Mouse (Mus musculus): ENCODE measurements around the gene Rapgef6. TPM values are rescaled to one million over a fixed set of nuclear protein-coding genes. Genes with fewer than 3 reads are reported as not detected.

Gene Rapgef6
- polyA plus RNA-seq, 1 experiment from 2014 or later: 36.1 TPM

DNA sequence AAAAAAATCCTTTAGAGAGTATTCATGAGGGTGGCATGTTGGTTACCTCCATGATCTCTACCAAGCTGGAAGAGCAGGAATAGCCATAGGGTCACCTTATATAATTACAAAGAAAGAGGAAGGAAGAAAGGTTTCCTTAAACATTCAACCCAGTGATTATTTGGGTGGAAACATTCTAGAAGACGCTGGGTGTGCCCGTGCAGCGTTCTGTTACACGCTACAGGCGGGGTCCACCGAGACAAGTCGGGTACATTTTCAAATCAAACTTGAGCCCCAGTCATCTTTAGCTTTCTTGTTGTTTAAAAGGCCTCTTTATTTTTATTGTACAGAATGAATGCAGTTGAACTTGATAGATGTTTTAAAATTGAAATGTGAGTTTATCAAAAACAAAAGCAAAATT is 176.0 kb downstream of the Rapgef6 start:
- Histone ChIP-seq H3K4me2 (replicated peaks) (no peak overlapping the region), H3K4me1 (replicated peaks) (0 out of 2 replicates have a peak, but pooled peaks cover 2% of the 10 kb centered on the region), H3K9ac (replicated peaks) (no peak overlapping the region), H3K4me3 (replicated peaks) (no peak overlapping the region), H3K36me3 (peaks cover 33% of the 10 kb centered on the region), H3K27me3 (no peaks in the 10 kb centered on the region), H3K9me3 (no peaks in the 10 kb centered on the region), H3K27ac (no peak overlapping the region)
- 97% methylated on average over 7 of the region's 7 CpGs for WGBS
- ATAC-seq: no peak

DNA sequence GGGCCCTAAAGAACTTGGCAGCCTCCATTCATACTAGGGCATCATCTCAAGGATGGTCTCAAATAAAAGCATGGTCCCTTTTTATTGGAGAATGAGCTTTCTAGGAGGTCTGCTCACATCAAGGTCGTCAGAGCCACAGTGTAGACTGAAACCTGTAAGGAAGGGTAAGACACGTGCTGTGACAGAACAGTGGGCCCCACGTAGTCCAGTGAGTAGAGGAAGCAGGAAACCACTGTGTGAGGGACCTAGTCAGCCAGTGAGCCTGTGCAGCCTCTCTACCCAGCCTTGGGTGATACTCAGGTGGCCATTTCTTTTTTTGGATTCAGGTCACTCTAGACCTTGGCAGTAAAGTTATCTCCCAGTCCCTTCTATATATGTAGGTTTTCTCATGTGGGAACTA is 177.3 kb downstream of the Rapgef6 start:
- Histone ChIP-seq H3K9ac (replicated peaks) (no peak overlapping the region), H3K9me3 (no peaks in the 10 kb centered on the region), H3K4me3 (replicated peaks) (no peak overlapping the region), H3K27me3 (no peaks in the 10 kb centered on the region), H3K4me2 (replicated peaks) (no peak overlapping the region), H3K36me3 (peaks cover 23% of the 10 kb centered on the region), H3K4me1 (replicated peaks) (0 out of 2 replicates have a peak, but pooled peaks cover 5% of the 10 kb centered on the region), H3K27ac (no peak overlapping the region)
- WGBS: 81% methylated on average over 3 of the region's 3 CpGs
- no peak for ATAC-seq

DNA sequence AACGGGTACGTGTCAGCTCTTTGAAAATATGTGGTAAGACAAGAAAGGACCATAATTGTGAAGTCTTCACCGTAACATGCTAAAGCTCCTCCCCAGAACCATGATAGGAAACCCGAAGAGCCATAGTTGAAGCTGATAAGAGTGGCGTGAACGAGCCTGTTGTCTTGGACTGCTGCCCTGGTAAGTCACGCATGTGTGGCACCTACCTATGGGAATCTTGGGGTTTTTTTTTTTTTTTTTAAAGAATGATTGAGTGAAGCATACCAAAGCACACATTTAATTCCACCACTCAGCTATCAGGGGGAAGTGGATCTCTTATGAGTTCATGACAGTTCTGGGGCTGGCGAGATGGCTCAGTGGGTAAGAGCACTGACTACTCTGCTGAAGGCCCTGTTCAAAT is 179.2 kb downstream of the Rapgef6 start:
- Histone ChIP-seq H3K36me3 (peaks cover 6% of the 10 kb centered on the region), H3K27me3 (no peaks in the 10 kb centered on the region)

DNA sequence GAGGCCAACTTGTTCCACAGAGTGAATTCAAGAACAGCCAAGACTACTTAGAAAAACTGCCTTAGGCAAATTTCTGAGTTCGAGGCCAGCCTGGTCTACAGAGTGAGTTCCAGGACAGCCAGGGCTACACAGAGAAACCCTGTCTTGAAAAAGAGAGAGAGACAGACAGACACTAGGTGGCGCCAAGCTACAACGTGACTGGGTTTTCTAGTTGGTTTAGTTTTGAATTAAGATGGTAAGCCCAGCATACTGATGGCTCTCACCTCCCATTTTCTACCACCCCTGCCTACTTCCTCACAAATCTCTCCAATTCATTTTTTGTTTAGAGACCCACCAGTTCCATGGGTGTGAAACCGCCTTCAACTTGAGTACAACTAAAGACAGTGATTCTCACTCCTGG is 180.7 kb downstream of the Rapgef6 start:
- Histone ChIP-seq H3K9ac (replicated peaks) (no peak overlapping the region), H3K4me3 (replicated peaks) (no peak overlapping the region), H3K4me1 (replicated peaks) (0 out of 2 replicates have a peak, but pooled peaks cover 5% of the 10 kb centered on the region), H3K27me3 (no peaks in the 10 kb centered on the region), H3K9me3 (no peaks in the 10 kb centered on the region), H3K27ac (no peak overlapping the region), H3K36me3 (no peaks in the 10 kb centered on the region), H3K4me2 (replicated peaks) (no peak overlapping the region)
- 39% methylated on average over 4 of the region's 4 CpGs for WGBS
- ATAC-seq: no peak

More for the DNA sequence above, 179.2 kb downstream of the Rapgef6 start:
- 0 out of 2 replicates have a peak, but pooled peaks cover 5% of the 10 kb centered on the region for H3K4me1 ChIP-seq (replicated peaks)
- WGBS: 95% methylated on average over 8 of the region's 8 CpGs
- H3K9ac ChIP-seq (replicated peaks): no peak overlapping the region
- H3K27ac ChIP-seq: no peak overlapping the region
- H3K4me3 ChIP-seq (replicated peaks): no peak overlapping the region
- no peak overlapping the region for H3K4me2 ChIP-seq (replicated peaks)
- no peak for ATAC-seq
- H3K9me3 ChIP-seq: no peaks in the 10 kb centered on the region

DNA sequence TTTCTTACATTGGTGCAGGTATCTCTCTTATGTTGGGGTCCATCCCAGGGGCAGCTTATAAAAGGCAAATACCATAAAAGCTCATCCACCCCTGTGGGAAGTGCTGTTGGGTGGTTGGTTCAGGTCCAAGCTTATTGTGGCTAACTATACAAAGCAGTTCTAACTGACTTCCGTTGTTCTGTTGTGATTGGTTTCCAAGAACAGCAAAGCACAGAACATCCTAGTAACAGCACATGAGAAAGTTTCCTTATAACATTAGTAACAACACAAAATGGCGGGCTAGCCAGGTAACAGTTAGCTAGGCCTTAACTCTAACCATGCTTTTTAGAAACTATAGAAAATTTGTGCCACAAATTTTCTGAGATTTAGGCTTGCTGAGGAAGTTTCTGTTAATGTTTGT is 185.5 kb downstream of the Rapgef6 start:
- Histone ChIP-seq H3K4me2 (replicated peaks) (no peak overlapping the region), H3K36me3 (peaks cover 13% of the 10 kb centered on the region; the same call in 1 of the 2 replicates), H3K9ac (replicated peaks) (no peak overlapping the region), H3K27me3 (no peaks in the 10 kb centered on the region), H3K4me3 (replicated peaks) (no peak overlapping the region), H3K9me3 (no peaks in the 10 kb centered on the region), H3K27ac (no peak overlapping the region), H3K4me1 (replicated peaks) (0 out of 2 replicates have a peak, but pooled peaks cover 5% of the 10 kb centered on the region)
- WGBS: 96% methylated on average over 2 of the region's 2 CpGs
- ATAC-seq: no peak

DNA sequence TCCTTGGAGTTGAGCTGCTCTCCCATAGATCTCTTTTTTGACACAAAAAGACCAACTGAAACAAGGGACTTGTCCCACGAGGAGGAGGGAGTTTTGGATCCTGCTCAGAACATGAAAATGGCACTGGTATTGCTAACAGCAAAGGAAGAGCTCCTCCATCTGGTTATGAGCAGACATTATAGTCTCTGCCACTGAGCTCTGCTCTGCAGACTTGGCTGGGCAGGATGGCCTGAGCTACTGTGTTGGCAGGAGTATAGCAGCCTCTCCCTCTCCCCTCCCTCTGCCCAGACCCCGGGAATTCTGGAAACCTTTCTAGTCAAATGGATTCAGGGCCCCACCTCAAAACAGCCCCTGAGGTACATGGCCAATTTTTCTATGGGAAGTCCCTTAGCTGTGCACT is 187.0 kb downstream of the Rapgef6 start:
- ATAC-seq: no peak
- Histone ChIP-seq H3K4me3 (replicated peaks) (no peak overlapping the region), H3K9ac (replicated peaks) (no peak overlapping the region), H3K4me2 (replicated peaks) (no peak overlapping the region), H3K4me1 (replicated peaks) (no peaks in the 10 kb centered on the region), H3K27ac (no peak overlapping the region), H3K9me3 (no peaks in the 10 kb centered on the region), H3K36me3 (peaks cover 13% of the 10 kb centered on the region; the same call in 1 of the 2 replicates), H3K27me3 (no peaks in the 10 kb centered on the region)
- WGBS: 77% methylated on average over 2 of the region's 2 CpGs

DNA sequence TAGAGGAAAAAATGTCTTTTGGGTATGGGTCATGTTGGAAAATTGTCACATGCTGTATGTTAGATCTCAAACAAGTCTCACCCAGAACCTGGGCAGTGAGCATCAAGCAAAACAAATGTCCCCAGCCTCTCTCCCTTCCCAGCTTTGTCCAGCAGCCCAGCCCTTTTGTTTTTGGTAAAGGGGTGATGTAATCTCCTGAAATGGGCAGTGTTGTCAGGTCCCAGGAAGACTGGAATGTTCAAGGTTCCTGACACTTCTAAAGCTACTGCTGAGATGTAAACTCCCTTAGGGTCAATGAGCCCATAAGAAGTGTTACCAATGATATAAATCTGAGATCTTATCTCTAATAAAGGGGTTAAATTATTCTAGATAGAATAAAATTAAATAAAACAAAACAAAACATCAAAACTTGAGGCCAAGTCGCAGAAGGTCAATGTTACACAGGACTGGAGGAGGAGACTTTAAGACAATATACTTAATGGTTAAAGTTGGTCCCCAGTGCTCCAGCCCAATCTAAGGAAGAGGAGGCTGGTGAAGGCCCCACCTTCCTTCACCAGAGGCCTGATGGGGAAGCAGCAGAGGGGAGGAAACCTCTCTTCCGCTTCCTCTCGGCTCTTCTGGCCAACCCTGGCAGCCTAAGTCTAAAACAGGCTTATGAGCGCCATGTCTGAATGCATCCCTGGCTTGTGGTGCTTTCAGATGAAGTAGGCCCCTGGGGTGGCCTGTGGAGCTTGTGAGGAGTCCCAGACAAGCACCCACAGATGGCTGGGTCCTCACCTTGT is 188.1 kb downstream of the Rapgef6 start:
- Histone ChIP-seq H3K27ac (no peak overlapping the region), H3K9me3 (no peaks in the 10 kb centered on the region), H3K4me2 (replicated peaks) (no peak overlapping the region), H3K4me1 (replicated peaks) (no peaks in the 10 kb centered on the region), H3K27me3 (no peaks in the 10 kb centered on the region), H3K9ac (replicated peaks) (no peak overlapping the region), H3K4me3 (replicated peaks) (no peak overlapping the region), H3K36me3 (peaks cover 19% of the 10 kb centered on the region)
- no peak for ATAC-seq
- 92% methylated on average over 4 of the region's 4 CpGs for WGBS

DNA sequence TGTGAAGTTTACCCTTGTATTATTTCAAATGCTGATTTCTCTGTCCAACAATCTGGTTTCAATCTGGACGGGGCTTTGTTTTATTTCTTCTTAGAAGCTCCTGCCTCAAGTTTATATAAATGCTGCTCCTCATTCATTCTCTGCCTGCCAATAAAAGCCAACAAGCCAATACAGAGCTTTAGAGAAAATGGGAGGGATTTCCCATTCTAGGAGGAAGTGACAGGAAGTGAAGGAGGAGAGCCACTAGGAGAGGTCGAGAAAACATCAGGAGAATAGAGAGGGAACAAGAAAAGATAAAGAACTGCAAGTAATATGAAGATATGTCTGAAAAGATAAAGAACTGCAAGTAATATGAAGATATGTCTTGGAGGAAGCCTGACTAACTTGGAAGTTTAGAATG is 190.2 kb downstream of the Rapgef6 start:
- Histone ChIP-seq H3K27me3 (no peaks in the 10 kb centered on the region), H3K9ac (replicated peaks) (no peak overlapping the region), H3K27ac (no peak overlapping the region), H3K4me3 (replicated peaks) (no peak overlapping the region), H3K4me1 (replicated peaks) (0 out of 2 replicates have a peak, but pooled peaks cover 1% of the 10 kb centered on the region), H3K36me3 (peaks cover 39% of the 10 kb centered on the region), H3K9me3 (no peaks in the 10 kb centered on the region), H3K4me2 (replicated peaks) (no peak overlapping the region)
- 85% methylated on average over 2 of the region's 2 CpGs for WGBS
- ATAC-seq: no peak

DNA sequence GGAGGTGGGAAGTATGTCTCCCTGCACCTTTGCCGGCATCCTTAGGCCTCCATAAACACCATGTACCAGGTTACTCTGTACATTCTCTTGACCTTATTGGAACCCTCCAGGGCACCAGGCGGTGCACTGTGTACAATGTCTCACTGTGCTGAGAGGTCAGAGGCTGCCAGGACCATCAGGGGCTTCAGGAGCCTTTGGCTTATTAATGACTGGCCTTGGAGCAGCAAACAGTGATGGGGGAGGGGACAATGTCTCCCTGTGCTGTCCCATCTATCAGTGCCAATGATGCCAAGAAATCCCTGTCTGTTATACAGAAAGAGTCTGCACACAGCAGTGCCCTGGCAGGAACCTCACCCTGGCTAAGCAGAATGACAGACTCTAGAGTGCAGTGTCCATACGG is 195.2 kb downstream of the Rapgef6 start:
- 85% methylated on average over 3 of the region's 3 CpGs for WGBS
- no peak overlapping the region for H3K9ac ChIP-seq (replicated peaks)
- ATAC-seq: no peak

DNA sequence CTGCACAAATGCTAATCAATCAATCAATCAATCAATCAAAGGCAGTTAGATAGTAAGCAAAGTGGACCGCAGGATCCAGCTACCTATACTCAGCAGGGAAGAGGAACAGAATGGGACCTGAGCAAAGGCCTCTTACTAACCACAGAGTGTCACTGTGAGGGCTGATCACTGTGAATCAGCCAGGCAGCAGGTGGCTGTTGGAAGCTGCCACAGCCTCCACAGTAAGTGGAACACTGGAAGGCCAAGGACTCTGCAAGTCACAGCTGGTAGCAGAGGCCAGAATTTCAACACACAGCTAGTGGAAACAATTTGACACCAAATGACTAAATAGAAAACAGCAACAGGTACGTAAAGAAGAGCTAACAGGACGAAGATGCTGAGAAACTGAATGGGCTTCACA is 196.0 kb downstream of the Rapgef6 start:
- peaks cover 78% of the 10 kb centered on the region for H3K36me3 ChIP-seq
- 95% methylated on average over 3 of the region's 3 CpGs for WGBS

More for the DNA sequence above, 195.2 kb downstream of the Rapgef6 start:
- Histone ChIP-seq H3K4me3 (replicated peaks) (no peak overlapping the region), H3K4me1 (replicated peaks) (peaks cover 6% of the 10 kb centered on the region; the same call in 1 of the 2 replicates), H3K9me3 (no peaks in the 10 kb centered on the region), H3K27me3 (no peaks in the 10 kb centered on the region), H3K36me3 (peaks cover 71% of the 10 kb centered on the region), H3K4me2 (replicated peaks) (no peak overlapping the region), H3K27ac (no peak overlapping the region)

DNA sequence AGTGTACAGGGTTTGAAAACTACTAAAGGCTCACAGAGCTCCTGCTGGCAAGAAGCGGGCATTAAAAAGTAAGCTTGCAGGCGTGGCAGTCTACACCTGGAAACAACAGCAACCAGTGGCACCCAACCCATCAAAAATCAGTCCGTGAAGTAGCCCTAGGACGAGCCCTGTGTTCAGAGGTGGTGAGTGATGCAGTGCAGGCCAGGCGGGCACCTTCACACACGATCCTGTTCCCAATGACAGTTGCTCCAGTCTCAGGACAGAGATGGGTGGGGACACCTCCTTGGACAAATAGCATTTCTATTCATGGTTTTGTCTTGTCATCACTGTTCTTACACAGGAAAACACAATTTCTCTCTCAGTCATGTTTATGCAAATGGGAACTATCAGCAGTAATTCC is 199.4 kb downstream of the Rapgef6 start:
- Histone ChIP-seq H3K4me2 (replicated peaks) (no peak overlapping the region), H3K27me3 (no peaks in the 10 kb centered on the region), H3K4me3 (replicated peaks) (no peak overlapping the region), H3K4me1 (replicated peaks) (peaks cover 15% of the 10 kb centered on the region), H3K27ac (no peak overlapping the region), H3K9ac (replicated peaks) (no peak overlapping the region), H3K36me3 (peaks cover 73% of the 10 kb centered on the region), H3K9me3 (no peaks in the 10 kb centered on the region)
- 93% methylated on average over 6 of the region's 6 CpGs for WGBS
- no peak for ATAC-seq

More for the DNA sequence above, 196.0 kb downstream of the Rapgef6 start:
- H3K27me3 ChIP-seq: no peaks in the 10 kb centered on the region
- peaks cover 6% of the 10 kb centered on the region; the same call in 1 of the 2 replicates for H3K4me1 ChIP-seq (replicated peaks)
- ATAC-seq: no peak
- H3K4me3 ChIP-seq (replicated peaks): no peak overlapping the region
- H3K9ac ChIP-seq (replicated peaks): no peak overlapping the region
- H3K4me2 ChIP-seq (replicated peaks): no peak overlapping the region
- H3K9me3 ChIP-seq: no peaks in the 10 kb centered on the region
- no peak overlapping the region for H3K27ac ChIP-seq

DNA sequence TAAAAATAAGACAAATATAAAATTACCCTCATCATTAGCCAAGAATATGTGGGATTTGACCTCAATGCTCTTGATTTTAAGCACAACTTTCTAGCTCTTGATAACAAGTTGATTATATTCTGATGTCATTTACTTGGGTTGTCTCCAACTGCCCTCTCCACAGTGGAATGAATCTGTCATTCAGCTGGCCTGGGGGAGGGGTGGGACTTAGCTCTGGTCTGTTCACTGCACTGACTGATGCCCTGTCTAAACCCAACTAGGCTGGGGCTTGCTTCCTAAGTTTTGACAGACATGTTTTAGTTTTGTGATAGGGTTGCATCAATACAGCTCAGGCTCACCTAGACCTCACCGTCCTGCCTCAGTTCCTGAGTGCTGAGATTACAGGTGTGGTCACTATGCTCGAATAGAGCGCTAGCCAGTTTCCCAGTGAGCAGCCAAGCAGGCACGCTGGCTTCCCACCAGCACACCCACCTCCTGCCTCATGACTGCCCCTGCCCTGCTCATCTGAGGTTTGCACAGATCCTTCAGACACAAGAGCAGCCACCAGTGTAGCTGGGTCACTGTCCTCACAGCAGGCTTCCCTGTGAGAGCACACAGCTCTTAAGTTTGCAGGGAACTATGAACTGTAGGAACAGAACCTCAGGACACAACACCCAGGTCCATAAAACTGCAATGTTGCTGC is 201.8 kb downstream of the Rapgef6 start:
- no peaks in the 10 kb centered on the region for H3K27me3 ChIP-seq
- WGBS: 83% methylated on average over 4 of the region's 4 CpGs
- no peaks in the 10 kb centered on the region for H3K9me3 ChIP-seq
- H3K4me3 ChIP-seq (replicated peaks): no peak overlapping the region
- H3K4me2 ChIP-seq (replicated peaks): no peak overlapping the region
- peak overlapping the region; percentile 35; the same call in 1 of the 2 replicates for H3K27ac ChIP-seq
- peaks cover 9% of the 10 kb centered on the region for H3K4me1 ChIP-seq (replicated peaks)
- peak; percentile 67 for ATAC-seq
- H3K9ac ChIP-seq (replicated peaks): no peak overlapping the region
- peaks cover 67% of the 10 kb centered on the region for H3K36me3 ChIP-seq
